Mouse (Mus musculus): Measurements from ENCODE around the gene Syt13.

Gene Syt13

DNA sequence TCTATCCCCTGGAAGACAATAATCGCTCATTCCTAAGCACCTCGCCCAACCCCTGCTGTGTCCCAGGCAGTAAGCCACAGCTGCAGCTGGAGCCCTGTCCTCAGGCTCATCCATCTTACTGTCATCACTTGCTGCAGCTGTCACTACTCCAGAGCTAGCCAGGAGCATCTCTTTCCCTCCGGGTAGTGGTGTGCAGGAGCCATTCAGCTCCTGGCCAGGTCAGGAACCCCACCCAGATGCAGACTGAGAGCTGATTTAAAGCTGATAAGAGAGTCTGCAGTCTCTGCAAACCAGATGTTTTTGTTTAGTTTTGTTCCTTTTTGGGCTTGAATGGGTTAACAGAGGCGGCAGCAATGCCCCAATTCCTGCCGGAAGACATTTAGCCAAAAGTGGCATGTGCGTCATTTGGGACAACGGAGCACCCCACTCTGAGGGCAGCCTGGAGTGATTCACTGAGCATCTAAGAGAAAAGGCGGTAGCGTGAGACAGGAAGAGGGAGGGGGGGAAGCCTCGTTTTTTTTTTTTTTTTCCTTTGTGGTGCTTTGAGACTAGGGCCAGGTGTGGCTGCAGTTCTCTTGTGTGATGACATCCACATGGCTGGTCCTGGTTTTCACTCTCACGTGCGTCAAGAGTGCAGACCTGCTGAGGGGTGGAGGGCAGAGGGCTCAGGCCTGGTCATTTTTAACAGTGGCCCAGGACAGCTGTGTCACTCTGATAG, 33.2 kb downstream of the Syt13 start:
- ChIA-PET POLR2A (interaction anchor here in 2 of 4 experiments (0.5 to 1.6 kb wide), 4 partner anchors 38 to 722 kb away, joined by 3 to 6 read pairs (median 3); no protein-coding TSS in a partner anchor), CTCF (interaction anchor here (0.6 to 1.5 kb wide), 8 partner anchors 8 to 269 kb away, joined by 3 to 4 read pairs (median 3); no protein-coding TSS in a partner anchor)

DNA sequence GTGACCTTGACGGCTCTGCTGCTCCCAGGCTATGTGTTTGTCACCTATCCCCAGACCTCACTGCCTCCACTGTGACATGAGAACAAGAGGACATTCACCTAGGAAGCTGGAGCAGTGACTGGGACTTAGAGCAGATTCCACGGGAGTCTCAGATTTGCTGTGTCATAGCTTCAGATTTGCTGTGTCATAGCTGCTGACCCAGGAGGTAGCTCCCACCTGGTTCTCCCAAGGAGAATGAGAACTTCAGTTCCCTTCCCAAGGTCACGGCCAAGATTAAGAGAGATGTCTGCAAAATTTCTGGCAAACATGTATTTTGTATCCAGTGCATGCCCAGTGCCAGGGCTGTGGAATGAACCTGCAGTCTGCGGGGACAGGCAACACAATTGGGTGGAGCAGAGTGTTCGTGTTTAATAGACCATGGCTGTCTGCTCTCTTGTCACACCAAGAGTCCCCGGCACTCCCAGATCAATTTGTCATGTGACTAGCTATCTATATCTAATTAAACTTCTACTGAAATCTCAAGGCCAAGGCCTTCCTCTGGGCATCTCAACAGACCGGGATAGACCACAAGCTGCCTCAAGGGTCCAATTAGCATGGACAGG, 33.9 kb downstream of the Syt13 start:
- CTCF ChIA-PET = no interaction called here
- POLR2A ChIA-PET = interaction anchor here (0.6 to 1.6 kb wide), 6 partner anchors 14 to 41 kb away, joined by 3 read pairs; no protein-coding TSS in a partner anchor

DNA sequence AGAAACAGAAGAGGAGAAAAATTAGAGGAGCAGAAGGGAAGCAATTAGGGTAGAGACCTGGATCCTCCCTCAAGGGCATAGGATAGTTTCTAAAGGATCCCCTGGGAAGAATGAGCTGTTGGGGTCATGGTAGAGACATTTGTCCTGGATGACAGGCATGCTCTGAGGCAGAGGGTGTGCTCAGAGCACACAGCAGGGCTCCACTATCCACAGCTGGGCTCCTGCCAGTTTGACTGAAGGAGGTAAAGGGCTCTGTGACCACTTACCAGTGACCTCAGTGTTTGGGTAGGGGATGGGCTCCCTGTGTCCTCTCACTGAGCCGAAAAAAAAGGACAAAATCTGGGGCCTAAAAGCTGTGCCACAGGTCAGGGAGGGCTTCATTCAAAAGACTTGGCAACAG, 34.6 kb downstream of the Syt13 start:
- POLR2A ChIA-PET = interaction anchor here in 3 of 4 experiments (0.6 to 1.6 kb wide), 4 partner anchors 15 to 40 kb away, joined by 3 read pairs; no protein-coding TSS in a partner anchor
- CTCF ChIA-PET = interaction anchor here in 1 of 4 experiments (0.6 kb wide), 1 partner anchor 142 kb away, joined by 5 read pairs; no protein-coding TSS in a partner anchor

DNA sequence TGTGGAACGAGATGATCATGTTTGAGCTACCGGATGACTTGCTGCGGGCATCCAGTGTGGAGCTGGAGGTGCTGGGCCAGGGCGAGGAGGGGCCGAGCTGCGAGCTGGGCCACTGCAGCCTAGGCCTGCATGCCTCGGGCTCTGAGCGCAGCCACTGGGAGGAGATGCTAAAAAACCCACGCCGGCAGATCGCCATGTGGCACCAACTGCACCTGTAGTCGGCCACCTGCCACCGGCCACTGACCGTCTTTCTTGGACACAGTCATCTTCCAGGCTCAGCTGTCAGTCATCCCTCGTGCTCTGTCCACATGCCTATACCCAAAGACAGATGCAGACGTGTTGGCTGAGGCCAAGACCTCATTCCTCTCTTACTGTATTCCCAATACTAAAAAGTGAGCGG, 38.6 kb downstream of the Syt13 start:
- POLR2A ChIA-PET = no interaction called here
- CTCF ChIA-PET = interaction anchor here in 1 of 4 experiments (1.2 to 1.8 kb wide), 3 partner anchors 38 to 83 kb away, joined by 3 to 7 read pairs (median 7); partner anchors contain the start of gene Syt13

DNA sequence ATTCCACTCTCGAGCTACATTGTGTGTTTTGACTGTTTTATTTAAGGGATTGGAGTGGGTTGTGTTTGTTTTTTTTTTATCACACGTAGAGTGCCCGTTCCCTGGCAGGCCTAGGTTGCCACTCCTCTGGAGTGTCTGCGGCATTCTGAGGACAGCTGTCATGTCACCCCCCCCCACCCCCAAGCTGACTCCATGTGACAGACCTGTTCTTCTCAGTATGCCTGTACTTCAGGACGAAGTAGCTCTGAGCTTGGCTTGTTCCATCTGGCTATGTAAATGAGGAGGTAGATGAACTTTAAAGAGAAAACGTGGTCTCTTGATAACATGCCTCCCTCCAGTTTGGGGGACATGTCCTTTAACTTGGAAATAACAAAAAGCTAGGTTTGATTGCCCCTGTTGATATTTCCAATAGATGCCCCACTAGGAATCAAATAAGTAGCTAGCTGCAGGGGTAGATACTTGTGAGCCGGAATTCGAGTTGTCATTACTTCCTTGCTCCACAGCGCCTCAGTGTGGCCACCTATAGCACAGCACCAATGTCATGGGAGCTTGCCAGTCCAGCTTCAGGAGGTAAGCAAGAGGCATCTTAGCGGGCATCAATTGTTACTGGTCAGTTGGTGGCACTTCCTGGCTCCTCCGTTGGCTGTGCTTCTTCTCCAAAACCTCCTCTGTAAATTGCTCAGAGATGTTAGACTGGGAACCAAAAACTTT, 39.7 kb downstream of the Syt13 start:
- POLR2A ChIA-PET = interaction anchor here (0.7 to 1.6 kb wide), 9 partner anchors 8 to 51 kb away, joined by 3 to 5 read pairs (median 3); no protein-coding TSS in a partner anchor
- CTCF ChIA-PET = interaction anchor here (0.5 to 1.8 kb wide), 49 partner anchors 8 to 469 kb away, joined by 3 to 32 read pairs (median 4); partner anchors contain the start of genes Syt13 (in 2 of the 4) and Trp53i11 (in 1 of the 4)

DNA sequence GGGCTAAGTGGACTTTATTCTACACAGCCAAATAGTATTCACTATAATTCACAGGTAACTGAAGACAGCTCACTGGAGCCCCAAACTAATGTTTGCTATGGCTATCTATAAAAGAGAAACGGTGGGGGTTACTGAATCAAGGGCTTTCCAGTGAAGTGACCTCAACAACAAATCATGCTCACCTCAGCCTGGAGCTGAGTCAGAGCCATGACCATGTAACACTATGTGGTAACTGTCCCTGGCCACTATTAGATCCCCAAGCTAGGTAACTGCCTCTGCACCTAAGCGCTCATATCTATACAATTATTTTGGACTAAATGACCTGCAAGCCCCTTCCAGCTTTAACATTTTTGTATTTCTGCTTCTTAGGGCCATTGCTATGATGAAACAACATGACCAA, 42.0 kb downstream of the Syt13 start:
- ChIA-PET POLR2A (no interaction called here), CTCF (interaction anchor here in 1 of 4 experiments (1.0 to 1.4 kb wide), 2 partner anchors 9 to 11 kb away, joined by 3 to 5 read pairs; no protein-coding TSS in a partner anchor)

DNA sequence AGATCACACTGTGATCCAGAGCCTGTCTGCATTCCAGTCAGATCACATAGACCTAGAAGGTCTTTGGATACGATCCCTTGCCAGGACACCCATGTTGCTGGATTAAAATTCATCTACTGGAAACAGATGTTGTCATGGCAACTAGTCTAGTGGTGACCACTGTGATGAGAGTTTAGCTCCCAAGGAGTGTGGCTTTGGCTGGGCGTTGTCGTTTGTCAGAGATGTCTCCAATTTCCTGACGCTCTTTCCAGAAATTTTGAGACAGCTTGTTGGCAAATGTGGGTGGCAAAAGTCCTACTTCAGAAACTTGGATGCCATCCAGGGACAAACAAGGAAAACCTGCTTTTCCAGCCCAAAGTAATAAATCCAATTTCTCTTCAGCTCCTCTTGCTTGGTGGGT, 43.7 kb downstream of the Syt13 start:
- POLR2A ChIA-PET = no interaction called here
- CTCF ChIA-PET = interaction anchor here in 2 of 4 experiments (0.7 to 1.0 kb wide), 2 partner anchors 54 to 93 kb away, joined by 4 to 7 read pairs; no protein-coding TSS in a partner anchor

DNA sequence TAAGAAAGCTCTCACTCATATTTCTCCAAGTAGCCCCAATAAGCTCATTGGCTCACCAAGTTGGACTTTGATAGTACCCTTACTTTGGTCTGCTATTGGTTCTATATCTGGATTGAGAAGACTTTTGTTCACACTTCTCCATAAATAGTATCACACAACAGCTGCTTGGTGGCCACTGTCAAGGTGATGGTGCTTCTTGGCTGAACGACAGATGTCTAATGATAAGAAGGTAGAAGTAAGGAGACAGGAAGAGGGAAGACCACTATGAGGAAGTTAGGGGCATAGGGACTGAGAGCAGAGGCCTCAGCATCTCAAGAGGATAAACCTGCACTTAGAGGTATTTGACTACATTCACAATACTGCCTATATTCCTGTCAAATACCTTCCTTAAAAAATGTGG, 49.4 kb downstream of the Syt13 start:
- CTCF ChIA-PET = no interaction called here

DNA sequence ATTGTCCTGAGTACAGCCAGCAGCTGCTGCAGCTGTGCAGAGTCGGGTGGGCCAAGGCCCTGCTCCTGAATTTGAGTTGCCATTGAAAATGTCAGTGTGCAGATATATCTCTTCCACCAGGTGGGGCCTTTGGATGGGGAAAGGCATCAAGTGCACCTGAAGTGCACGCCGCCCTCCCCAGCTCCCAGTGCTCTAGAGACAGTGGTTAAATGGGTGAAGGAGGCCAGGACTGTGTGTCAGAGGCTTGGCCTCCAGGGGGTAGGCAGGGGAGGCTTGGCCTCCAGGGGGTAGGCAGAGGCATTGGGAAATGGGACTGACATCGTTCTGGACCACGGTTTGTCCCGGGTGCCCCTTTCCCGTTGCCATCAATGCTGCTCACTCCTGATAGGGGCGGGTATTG, 51.4 kb downstream of the Syt13 start:
- POLR2A ChIA-PET = no interaction called here

More for the DNA sequence above, 49.4 kb downstream of the Syt13 start:
- POLR2A ChIA-PET = interaction anchor here in 1 of 4 experiments (1.2 to 1.3 kb wide), 2 partner anchors 9 to 10 kb away, joined by 3 read pairs; no protein-coding TSS in a partner anchor

DNA sequence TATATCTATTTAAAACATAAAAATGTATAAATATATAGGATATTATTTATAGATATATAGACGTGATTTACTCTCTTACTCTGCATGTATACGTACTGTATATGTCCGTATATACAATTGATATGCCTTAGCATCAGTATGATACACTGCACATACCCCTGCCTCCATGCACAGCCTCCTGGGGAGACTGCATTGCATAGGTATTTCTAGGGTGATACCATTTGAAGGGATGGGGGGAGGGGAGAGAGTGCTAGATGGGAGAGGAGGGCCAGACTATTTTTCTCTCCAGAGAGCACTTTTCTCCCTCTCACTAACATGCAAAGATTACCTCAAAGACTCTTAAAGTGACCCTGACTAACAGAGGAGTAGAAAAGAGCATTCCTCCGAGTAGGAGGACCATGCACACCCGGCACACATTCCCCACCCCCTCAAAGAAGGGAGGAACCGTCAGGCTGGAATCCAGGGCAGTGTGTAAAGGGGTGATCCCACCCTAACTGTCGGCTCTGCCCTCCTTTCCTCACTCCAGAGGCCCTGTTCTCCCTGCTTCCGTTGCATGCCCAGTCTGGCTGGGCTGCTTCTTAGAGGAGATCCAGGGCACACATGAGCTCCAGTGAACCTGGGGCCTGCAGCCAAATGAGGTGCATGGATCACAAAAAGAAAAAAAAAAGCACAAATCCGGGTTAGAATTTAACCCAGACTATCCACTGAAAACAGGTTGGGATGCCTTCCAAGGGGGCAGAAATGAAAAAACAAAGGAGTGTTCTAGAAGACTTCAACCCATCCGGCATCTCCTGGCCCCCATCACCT, 52.3 kb downstream of the Syt13 start:
- CTCF ChIA-PET = interaction anchor here (0.6 to 1.3 kb wide), 5 partner anchors 12 to 480 kb away, joined by 3 to 5 read pairs (median 3); no protein-coding TSS in a partner anchor
- POLR2A ChIA-PET = interaction anchor here in 2 of 4 experiments (0.7 to 1.7 kb wide), 2 partner anchors 15 to 84 kb away, joined by 3 to 4 read pairs; no protein-coding TSS in a partner anchor

More for the DNA sequence above, 51.4 kb downstream of the Syt13 start:
- CTCF ChIA-PET = interaction anchor here in 2 of 4 experiments (0.6 to 2.2 kb wide), 5 partner anchors 11 to 1263 kb away, joined by 3 to 8 read pairs (median 4); no protein-coding TSS in a partner anchor

DNA sequence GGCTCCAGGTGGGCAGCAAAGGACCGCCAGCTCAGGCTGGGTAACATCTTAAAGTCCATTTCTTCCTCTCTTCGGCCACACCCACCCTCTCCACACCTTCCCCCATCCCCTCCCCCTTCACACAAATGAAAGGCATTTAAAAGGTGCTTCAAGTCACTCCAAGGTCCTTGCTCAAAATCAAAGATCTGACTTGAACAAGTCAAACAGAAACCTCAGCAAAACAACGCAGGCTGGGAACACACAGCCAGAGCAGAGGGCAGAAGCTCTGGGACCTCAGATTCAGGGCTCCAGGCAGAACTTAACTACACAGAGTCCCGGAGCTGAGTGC, 52.9 kb downstream of the Syt13 start:
- ChIA-PET CTCF (interaction anchor here in 3 of 4 experiments (0.6 to 1.3 kb wide), 5 partner anchors 11 to 1985 kb away, joined by 3 to 5 read pairs (median 3); no protein-coding TSS in a partner anchor), POLR2A (interaction anchor here in 3 of 4 experiments (0.6 to 1.7 kb wide), 3 partner anchors 15 to 85 kb away, joined by 3 to 4 read pairs (median 4); no protein-coding TSS in a partner anchor)

DNA sequence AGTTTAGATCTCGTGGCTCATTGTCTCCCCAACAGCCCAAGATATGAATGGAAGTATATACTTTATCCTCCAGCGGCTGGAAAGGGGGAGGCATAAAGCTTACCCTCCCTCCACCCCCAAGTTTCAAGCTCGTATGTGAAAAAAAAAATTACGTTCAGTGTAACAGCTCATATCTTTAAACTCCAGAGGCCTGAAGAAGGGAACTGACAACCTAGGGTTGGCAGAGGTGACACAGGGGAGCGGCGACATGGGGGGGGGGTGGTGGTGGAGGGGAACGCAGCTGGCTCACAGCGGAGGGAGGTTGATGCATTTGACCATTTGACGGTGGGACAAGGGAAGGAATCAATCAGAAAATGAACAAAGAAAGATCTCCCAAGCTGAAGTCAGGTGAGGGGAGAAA, 56.2 kb downstream of the Syt13 start:
- CTCF ChIA-PET = interaction anchor here in 3 of 4 experiments (0.6 to 3.5 kb wide), 8 partner anchors 9 to 783 kb away, joined by 3 to 16 read pairs (median 3); no protein-coding TSS in a partner anchor
- POLR2A ChIA-PET = interaction anchor here in 1 of 4 experiments (0.6 to 1.3 kb wide), 2 partner anchors 14 to 723 kb away, joined by 3 to 4 read pairs; no protein-coding TSS in a partner anchor

DNA sequence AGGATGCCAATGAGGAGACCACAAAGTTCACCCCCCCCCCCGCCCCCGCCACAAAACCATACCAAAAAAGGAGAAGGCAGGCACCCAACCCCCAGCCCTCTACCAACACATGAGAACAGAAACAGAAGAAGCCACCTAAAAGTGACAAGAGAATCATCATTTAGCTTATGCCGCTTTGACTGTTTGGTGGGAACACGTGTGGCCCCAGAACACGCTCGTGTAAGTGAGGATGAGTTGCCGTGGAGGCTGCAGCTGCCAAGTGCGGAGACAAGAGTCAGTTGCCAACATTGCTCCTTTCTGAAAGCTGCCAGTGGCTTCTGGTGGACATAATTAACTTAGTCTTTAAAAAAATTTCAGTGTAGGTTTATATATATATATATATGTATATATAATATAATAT, 56.6 kb downstream of the Syt13 start:
- POLR2A ChIA-PET = interaction anchor here in 2 of 4 experiments (0.6 to 2.8 kb wide), 6 partner anchors 9 to 724 kb away, joined by 3 to 9 read pairs (median 4); no protein-coding TSS in a partner anchor
- CTCF ChIA-PET = interaction anchor here in 3 of 4 experiments (0.5 to 3.5 kb wide), 20 partner anchors 9 to 783 kb away, joined by 3 to 16 read pairs (median 3); no protein-coding TSS in a partner anchor

DNA sequence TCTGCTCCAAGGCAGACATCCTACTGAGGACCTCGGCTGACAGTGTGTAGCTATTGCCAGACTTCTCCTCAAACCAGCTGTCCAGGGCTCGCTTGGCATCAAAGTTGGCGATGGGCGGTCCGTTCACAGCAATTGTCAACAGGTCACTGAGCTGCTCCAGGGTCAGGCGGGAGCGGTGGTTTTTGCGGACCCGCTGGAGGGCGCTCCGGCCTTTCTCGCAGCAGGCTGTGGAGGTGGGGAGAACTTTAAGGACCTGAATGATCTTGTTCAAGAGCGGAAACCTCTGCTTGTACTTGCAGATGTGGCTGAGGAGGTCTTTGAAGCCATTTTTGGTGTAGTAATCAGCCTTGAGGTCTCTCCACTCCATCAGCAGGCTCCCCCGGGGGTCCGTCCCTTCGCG, 57.2 kb downstream of the Syt13 start:
- ChIA-PET POLR2A (interaction anchor here in 2 of 4 experiments (1.1 to 2.8 kb wide), 7 partner anchors 9 to 491 kb away, joined by 3 to 9 read pairs (median 4); partner anchors contain the start of gene Cd82 (in 1 of the 2)), CTCF (interaction anchor here in 3 of 4 experiments (0.5 to 3.5 kb wide), 22 partner anchors 8 to 499 kb away, joined by 3 to 16 read pairs (median 3); no protein-coding TSS in a partner anchor)

DNA sequence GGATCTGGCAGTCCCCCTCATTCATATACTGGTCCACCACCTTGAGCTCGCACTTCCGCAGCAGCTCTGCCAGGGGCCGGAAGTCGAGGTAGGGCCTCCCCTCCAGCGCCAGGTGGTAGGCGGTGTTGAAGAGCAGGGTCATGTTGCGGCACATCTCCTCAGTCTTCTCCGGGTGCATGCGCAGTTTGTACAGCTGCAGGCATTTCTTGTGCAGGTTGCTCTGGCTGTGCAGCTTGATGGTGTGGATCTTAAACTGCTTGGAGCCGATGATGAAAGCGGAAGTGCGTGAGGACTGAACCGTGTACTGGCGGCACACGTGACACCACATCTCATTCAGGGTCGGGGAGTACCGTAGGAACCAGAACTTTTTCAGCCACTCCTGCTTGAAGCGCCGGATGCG, 58.7 kb downstream of the Syt13 start:
- CTCF ChIA-PET = interaction anchor here in 3 of 4 experiments (0.7 to 3.5 kb wide), 12 partner anchors 9 to 225 kb away, joined by 3 to 16 read pairs (median 3); no protein-coding TSS in a partner anchor
- POLR2A ChIA-PET = interaction anchor here in 3 of 4 experiments (0.8 to 2.8 kb wide), 17 partner anchors 9 to 217 kb away, joined by 3 to 9 read pairs (median 3); no protein-coding TSS in a partner anchor

DNA sequence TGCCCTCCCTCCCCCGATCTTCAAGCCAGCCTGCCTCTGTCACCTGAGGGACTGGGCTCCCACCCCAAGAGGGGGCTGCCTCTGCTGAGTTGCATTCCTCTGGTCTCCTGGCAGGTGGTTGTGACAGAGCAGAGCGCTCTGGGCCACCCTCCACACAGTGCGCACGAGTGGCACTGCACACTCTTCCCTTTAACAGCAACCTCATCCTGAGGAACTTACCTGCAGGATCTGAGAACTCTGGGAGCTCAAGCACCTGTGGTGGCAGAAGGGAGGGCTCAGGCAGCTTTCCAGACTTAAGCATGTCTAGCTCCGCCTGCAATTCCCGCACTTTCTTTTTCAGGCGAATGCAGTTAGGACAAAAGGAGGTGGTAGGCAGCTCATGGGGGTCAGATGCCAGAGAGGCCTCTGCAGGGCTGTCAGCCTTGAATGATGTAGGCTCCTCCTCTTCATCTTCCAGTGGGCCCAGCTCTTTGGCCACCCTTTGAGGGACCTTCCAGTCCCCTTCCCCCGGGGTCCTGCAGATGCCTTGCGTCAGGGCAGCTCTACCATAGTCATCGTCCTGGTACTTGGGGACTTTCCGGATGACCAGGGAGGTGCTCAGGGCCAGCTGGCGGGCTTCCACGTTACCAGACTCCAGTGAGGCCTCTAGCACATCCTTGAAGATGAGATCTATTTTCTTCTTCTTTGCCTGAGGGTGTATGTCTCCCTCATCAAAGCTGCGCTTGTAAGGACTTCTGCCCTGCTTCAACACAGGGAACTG, 60.3 kb downstream of the Syt13 start:
- POLR2A ChIA-PET = interaction anchor here in 2 of 4 experiments (0.5 to 1.1 kb wide), 3 partner anchors 8 to 206 kb away, joined by 3 to 4 read pairs (median 3); no protein-coding TSS in a partner anchor
- CTCF ChIA-PET = interaction anchor here in 2 of 4 experiments (0.8 to 1.5 kb wide), 5 partner anchors 11 to 224 kb away, joined by 3 to 4 read pairs (median 3); no protein-coding TSS in a partner anchor

Data from embryonic stem cell, embryonic (primary cell).